Mouse (Mus musculus): ENCODE measurements around the gene Lin7b. TPM values are rescaled to one million over a fixed set of nuclear protein-coding genes. Genes with fewer than 3 reads are reported as not detected.

The Lin7b gene
- polyA plus RNA-seq, 1 experiment: 103 TPM

- no peak for TF ChIP-seq POLR2A (IDR thresholded peaks at IDR 0.05; ENCODE audit: borderline replicate concordance, insufficient read depth, low read length)
- TF ChIP-seq CTCF (IDR thresholded peaks at IDR 0.05; ENCODE audit: borderline replicate concordance, insufficient read depth, low read depth, low read length): no peak
- no peaks in the 10 kb centered on the region for H3K27me3 ChIP-seq (ENCODE audit: control insufficient read depth, insufficient read depth, low read length)
- H3K4me3 ChIP-seq (replicated peaks; ENCODE audit: insufficient read depth, low read depth, low read length): no peak within 1 kb of the TSS
- no peak within 1 kb of the TSS for H3K27ac ChIP-seq (ENCODE audit: insufficient read depth, low read length)
- WGBS: 34% methylated on average over 5 of the region's 5 CpGs
- peaks cover 6% of the 10 kb centered on the region for H3K4me1 ChIP-seq (ENCODE audit: control insufficient read depth, insufficient read depth, low read length)
- DNase-seq: no peak
These were observed 35.3 kb downstream of the Lin7b start, which contains the start of gene Hrc for GRCm38 (mm10) chr7:45335056-45335455. Gene Hrc (plus strand): TSS chr7:45335290.

- TF ChIP-seq CTCF (IDR thresholded peaks at IDR 0.05; ENCODE audit: borderline replicate concordance, insufficient read depth, low read depth, low read length) (no peak), POLR2A (IDR thresholded peaks at IDR 0.05; ENCODE audit: borderline replicate concordance, insufficient read depth, low read length) (no peak)
- WGBS: 58% methylated on average over 3 of the region's 3 CpGs
- Histone ChIP-seq H3K27me3 (ENCODE audit: control insufficient read depth, insufficient read depth, low read length) (no peaks in the 10 kb centered on the region), H3K4me3 (replicated peaks; ENCODE audit: insufficient read depth, low read depth, low read length) (no peak overlapping the region), H3K4me1 (ENCODE audit: control insufficient read depth, insufficient read depth, low read length) (peaks cover 6% of the 10 kb centered on the region), H3K27ac (ENCODE audit: insufficient read depth, low read length) (no peak overlapping the region)
- DNase-seq: no peak
These were observed 35.8 kb downstream of the Lin7b start for GRCm38 (mm10) chr7:45334605-45335004.

- Histone ChIP-seq H3K4me1 (ENCODE audit: control insufficient read depth, insufficient read depth, low read length) (peaks cover 6% of the 10 kb centered on the region), H3K27me3 (ENCODE audit: control insufficient read depth, insufficient read depth, low read length) (no peaks in the 10 kb centered on the region), H3K4me3 (replicated peaks; ENCODE audit: insufficient read depth, low read depth, low read length) (peak within 1 kb of the TSS; percentile 74), H3K27ac (ENCODE audit: insufficient read depth, low read length) (no peak within 1 kb of the TSS)
- DNase-seq: peak; percentile 65 to 76
- TF ChIP-seq POLR2A (IDR thresholded peaks at IDR 0.05; ENCODE audit: borderline replicate concordance, insufficient read depth, low read length): peak; percentile 48; the same call in 1 of the 2 replicates
- no peak for TF ChIP-seq CTCF (IDR thresholded peaks at IDR 0.05; ENCODE audit: borderline replicate concordance, insufficient read depth, low read depth, low read length)
- under 1% methylated on average over 38 of the region's 38 CpGs for WGBS
These were observed 36.9 kb downstream of the Lin7b start, which contains the start of gene Trpm4 for GRCm38 (mm10) chr7:45333431-45333982. Gene Trpm4 (minus strand): TSS chr7:45333780.

GRCm38 (mm10) chr7:45332685-45333425 lies 37.5 kb downstream of the Lin7b start:
- TF ChIP-seq POLR2A (IDR thresholded peaks at IDR 0.05; ENCODE audit: borderline replicate concordance, insufficient read depth, low read length) (no peak), CTCF (IDR thresholded peaks at IDR 0.05; ENCODE audit: borderline replicate concordance, insufficient read depth, low read depth, low read length) (no peak)
- Histone ChIP-seq H3K4me3 (replicated peaks; ENCODE audit: insufficient read depth, low read depth, low read length) (peak overlapping the region; percentile 74), H3K27me3 (ENCODE audit: control insufficient read depth, insufficient read depth, low read length) (no peaks in the 10 kb centered on the region), H3K4me1 (ENCODE audit: control insufficient read depth, insufficient read depth, low read length) (peaks cover 2% of the 10 kb centered on the region), H3K27ac (ENCODE audit: insufficient read depth, low read length) (no peak overlapping the region)
- 4% methylated on average over 22 of the region's 22 CpGs for WGBS
- DNase-seq: peak in 1 of 2 experiments; percentile 32

- H3K27ac ChIP-seq (ENCODE audit: insufficient read depth, low read length): no peak overlapping the region
- no peak for DNase-seq
- H3K4me3 ChIP-seq (replicated peaks; ENCODE audit: insufficient read depth, low read depth, low read length): no peak overlapping the region
- H3K27me3 ChIP-seq (ENCODE audit: control insufficient read depth, insufficient read depth, low read length): no peaks in the 10 kb centered on the region
- TF ChIP-seq CTCF (IDR thresholded peaks at IDR 0.05; ENCODE audit: borderline replicate concordance, insufficient read depth, low read depth, low read length) (no peak), POLR2A (IDR thresholded peaks at IDR 0.05; ENCODE audit: borderline replicate concordance, insufficient read depth, low read length) (no peak)
- H3K4me1 ChIP-seq (ENCODE audit: control insufficient read depth, insufficient read depth, low read length): no peaks in the 10 kb centered on the region
- WGBS: 87% methylated on average over 6 of the region's 6 CpGs
These were observed 38.9 kb downstream of the Lin7b start for GRCm38 (mm10) chr7:45331502-45331901.

GRCm38 (mm10) chr7:45328841-45329475 lies 41.4 kb downstream of the Lin7b start:
- Histone ChIP-seq H3K4me3 (replicated peaks; ENCODE audit: insufficient read depth, low read depth, low read length) (no peak overlapping the region), H3K27ac (ENCODE audit: insufficient read depth, low read length) (no peak overlapping the region), H3K4me1 (ENCODE audit: control insufficient read depth, insufficient read depth, low read length) (no peaks in the 10 kb centered on the region), H3K27me3 (ENCODE audit: control insufficient read depth, insufficient read depth, low read length) (no peaks in the 10 kb centered on the region)
- DNase-seq: no peak
- TF ChIP-seq POLR2A (IDR thresholded peaks at IDR 0.05; ENCODE audit: borderline replicate concordance, insufficient read depth, low read length) (no peak), CTCF (IDR thresholded peaks at IDR 0.05; ENCODE audit: borderline replicate concordance, insufficient read depth, low read depth, low read length) (no peak)
- WGBS: 72% methylated on average over 13 of the region's 13 CpGs

GRCm38 (mm10) chr7:45325800-45326199 lies 44.6 kb downstream of the Lin7b start:
- TF ChIP-seq POLR2A (IDR thresholded peaks at IDR 0.05; ENCODE audit: borderline replicate concordance, insufficient read depth, low read length) (no peak), CTCF (IDR thresholded peaks at IDR 0.05; ENCODE audit: borderline replicate concordance, insufficient read depth, low read depth, low read length) (no peak)
- H3K4me3 ChIP-seq (replicated peaks; ENCODE audit: insufficient read depth, low read depth, low read length): no peak overlapping the region
- no peak for DNase-seq
- no peak overlapping the region for H3K27ac ChIP-seq (ENCODE audit: insufficient read depth, low read length)
- H3K4me1 ChIP-seq (ENCODE audit: control insufficient read depth, insufficient read depth, low read length): no peaks in the 10 kb centered on the region
- no peaks in the 10 kb centered on the region for H3K27me3 ChIP-seq (ENCODE audit: control insufficient read depth, insufficient read depth, low read length)
